Mouse (Mus musculus) cerebellum, adult 18-20 months (tissue): Measurements from ENCODE around the gene Slc43a1.

ENCODE experiments used
- DNase-seq, 2 experiments: peaks; one replicate each; pipeline ENCODE4 v3.0.0; 2021

Gene Slc43a1

GRCm38 (mm10) chr2:84831666-84832391 lies 6.8 kb upstream of the Slc43a1 start:
- DNase-seq: peak; percentile 74 to 83

GRCm38 (mm10) chr2:84837107-84837506 lies 1.5 kb upstream of the Slc43a1 start:
- DNase-seq: no peak

- DNase-seq: no peak
These were observed 645 bp upstream of the Slc43a1 start for GRCm38 (mm10) chr2:84837817-84838592.

- DNase-seq: no peak
These were observed 637 bp downstream of the Slc43a1 start for GRCm38 (mm10) chr2:84838993-84839980.

GRCm38 (mm10) chr2:84840016-84840747 lies 1.5 kb downstream of the Slc43a1 start:
- no peak for DNase-seq

GRCm38 (mm10) chr2:84840748-84841563 lies 2.3 kb downstream of the Slc43a1 start:
- no peak for DNase-seq

GRCm38 (mm10) chr2:84841905-84842304 lies 3.3 kb downstream of the Slc43a1 start:
- DNase-seq: no peak

- DNase-seq: no peak
These were observed 5.0 kb downstream of the Slc43a1 start for GRCm38 (mm10) chr2:84843654-84844053.

GRCm38 (mm10) chr2:84845226-84845625 lies 6.6 kb downstream of the Slc43a1 start:
- DNase-seq: no peak

- DNase-seq: no peak
These were observed 11.9 kb downstream of the Slc43a1 start for GRCm38 (mm10) chr2:84850407-84851129.

- peak in 1 of 2 experiments; percentile 2 for DNase-seq
These were observed 12.7 kb downstream of the Slc43a1 start for GRCm38 (mm10) chr2:84851130-84852040.

GRCm38 (mm10) chr2:84855732-84856131 lies 17.1 kb downstream of the Slc43a1 start:
- DNase-seq: peak; percentile 13 to 26

- DNase-seq: no peak
These were observed 19.9 kb downstream of the Slc43a1 start for GRCm38 (mm10) chr2:84858551-84858950.

GRCm38 (mm10) chr2:84859991-84860780 lies 21.5 kb downstream of the Slc43a1 start:
- DNase-seq: no peak

GRCm38 (mm10) chr2:84861430-84861829 lies 22.8 kb downstream of the Slc43a1 start:
- DNase-seq: no peak

- DNase-seq: no peak
These were observed 23.6 kb downstream of the Slc43a1 start for GRCm38 (mm10) chr2:84862231-84862630.

- no peak for DNase-seq
These were observed 27.2 kb downstream of the Slc43a1 start for GRCm38 (mm10) chr2:84865616-84866571.
